Mouse (Mus musculus) midbrain, embryonic 14.5 days (tissue): Measurements from ENCODE around the gene Rrad. TPM values are rescaled to one million over a fixed set of nuclear protein-coding genes. Genes with fewer than 3 reads are reported as not detected.

Source experiments
- ATAC-seq: fragments of 200-750 bp; cut with Nextera tagmentation; 2 replicates; pipeline ENCODE4 v1.8.0; 2017; ENCODE audit warnings: moderate number of reproducible peaks, moderate library complexity; ENCODE audit not compliant: low FRiP score, low TSS enrichment
- DNase-seq: peaks from one replicate; pipeline ENCODE4 v3.0.0-alpha.2; 2015
- H3K27ac ChIP-seq: fragments of 300-500 bp; sonication (generic); replicated peaks from 2 replicates; pipeline ENCODE4 v1.5.1; 2014; ENCODE audit warnings: mild to moderate bottlenecking, low read depth, low read length, moderate library complexity
- H3K27me3 ChIP-seq: fragments of 300-500 bp; sonication (generic); 2 replicates; pipeline ENCODE4 v1.6.1; 2014; ENCODE audit warnings: low read length, control low read depth, mixed read lengths; ENCODE audit not compliant: control insufficient read depth, insufficient read depth
- H3K36me3 ChIP-seq: fragments of 300-500 bp; sonication (generic); 2 replicates; pipeline ENCODE4 v1.6.1; 2014; ENCODE audit warnings: low read length, control low read depth; ENCODE audit not compliant: control insufficient read depth, insufficient read depth
- H3K4me1 ChIP-seq: fragments of 300-500 bp; sonication (generic); 2 replicates; pipeline ENCODE4 v1.6.1; 2014; ENCODE audit warnings: mild to moderate bottlenecking, antibody characterized with exemption, low read length, control low read depth; ENCODE audit not compliant: control insufficient read depth, insufficient read depth
- H3K4me2 ChIP-seq: fragments of 300-500 bp; sonication (generic); 2 replicates; pipeline ENCODE4 v1.6.1; 2014; ENCODE audit warnings: mild to moderate bottlenecking, low read length, moderate library complexity
- H3K4me3 ChIP-seq: fragments of 300-500 bp; sonication (generic); replicated peaks from 2 replicates; pipeline ENCODE4 v1.5.1; 2014; ENCODE audit warnings: low read depth, low read length
- H3K9ac ChIP-seq: fragments of 300-500 bp; sonication (generic); replicated peaks from 2 replicates; pipeline ENCODE4 v1.6.1; 2014; ENCODE audit warnings: mild to moderate bottlenecking, low read length, moderate library complexity
- H3K9me3 ChIP-seq: fragments of 300-500 bp; sonication (generic); 2 replicates; pipeline ENCODE4 v1.6.1; 2016; ENCODE audit warnings: low read length, control low read depth, mixed read lengths; ENCODE audit not compliant: control insufficient read depth
- WGBS: fragments of 180-500 bp; shearing (Covaris S2); extraction: QIAGEN DNeasy Blood & Tissue Kit; methylation state at CpG from one replicate; pipeline ENCODE4 v1.1.7; 2014; 5-methylcytosine and 5-hydroxymethylcytosine counted together
- polyA plus RNA-seq: library from polyadenylated mRNA; unstranded; fragments of >200 nt; fragmentation: Nextera tagmentation; extraction: Ambion mirVana; gene quantifications from 2 replicates; pipeline ENCODE4 v1.2.1, GENCODE M21; 2014

The Rrad gene
- polyA plus RNA-seq, 1 experiment from 2014 or later, result 3.6 TPM

- DNase-seq (no peak), ATAC-seq (no peak)
- no peak overlapping the region for H3K27ac ChIP-seq
- H3K27me3 ChIP-seq, result no peaks in the 10 kb centered on the region
- no peaks in the 10 kb centered on the region for H3K9me3 ChIP-seq
- no peak overlapping the region for H3K9ac ChIP-seq
- H3K4me2 ChIP-seq, result no peak overlapping the region
- peaks cover 18% of the 10 kb centered on the region for H3K4me1 ChIP-seq
- H3K36me3 ChIP-seq, result peaks cover 26% of the 10 kb centered on the region
- 93% methylated on average over 6 of the region's 6 CpGs for WGBS
- H3K4me3 ChIP-seq, result no peak overlapping the region
These were observed 6.9 kb upstream of the Rrad start for GRCm38 (mm10) chr8:104638010-104638409.

- Histone ChIP-seq H3K4me2 (no peak overlapping the region), H3K9ac (no peak overlapping the region), H3K27me3 (peaks cover 9% of the 10 kb centered on the region), H3K9me3 (no peaks in the 10 kb centered on the region), H3K4me1 (peaks cover 12% of the 10 kb centered on the region), H3K4me3 (no peak overlapping the region), H3K27ac (no peak overlapping the region), H3K36me3 (peaks cover 26% of the 10 kb centered on the region)
- WGBS, result 94% methylated on average over 3 of the region's 3 CpGs
- ATAC-seq (no peak), DNase-seq (no peak)
These were observed 4.0 kb upstream of the Rrad start for GRCm38 (mm10) chr8:104635004-104635710.

DNA sequence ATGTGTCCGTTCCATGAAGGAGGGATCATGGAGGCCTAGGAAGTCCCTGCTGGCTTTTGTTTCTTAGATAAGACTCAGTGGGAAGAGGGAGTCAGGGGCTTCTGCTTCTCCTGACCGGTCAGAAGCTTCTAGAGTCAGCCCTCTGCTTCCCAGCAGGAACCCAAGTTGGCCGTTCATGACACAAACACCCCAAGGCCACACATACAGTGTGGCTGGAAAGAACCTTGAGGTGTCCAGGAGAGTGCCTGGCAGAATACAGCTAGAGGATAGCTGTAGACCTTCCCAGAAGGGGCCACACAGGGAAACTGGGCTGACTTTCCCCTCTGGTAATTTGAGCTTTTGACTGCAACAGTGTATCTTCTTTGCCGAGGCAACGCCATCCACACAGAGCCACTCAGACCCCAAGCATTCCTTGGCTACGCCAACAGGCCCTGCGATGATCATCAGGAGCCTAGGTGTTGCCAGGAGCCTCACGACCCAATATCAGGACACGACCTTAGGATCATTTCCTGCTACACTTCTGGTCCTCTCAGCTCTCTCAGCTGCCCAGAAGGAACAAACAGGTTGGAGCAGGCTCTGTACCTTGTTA lies 2.1 kb upstream of the Rrad start:
- DNase-seq (no peak), ATAC-seq (no peak)
- no peak overlapping the region for H3K9ac ChIP-seq
- no peak overlapping the region for H3K4me2 ChIP-seq
- no peak overlapping the region for H3K4me3 ChIP-seq
- no peaks in the 10 kb centered on the region for H3K9me3 ChIP-seq
- WGBS, result 69% methylated on average over 9 of the region's 9 CpGs
- peaks cover 13% of the 10 kb centered on the region for H3K27me3 ChIP-seq
- H3K4me1 ChIP-seq, result peaks cover 10% of the 10 kb centered on the region
- H3K27ac ChIP-seq, result no peak overlapping the region
- H3K36me3 ChIP-seq, result peaks cover 14% of the 10 kb centered on the region

- DNase-seq (peak; percentile 52), ATAC-seq (peak; percentile 43; the same call in 1 of the 2 replicates)
- peaks cover 11% of the 10 kb centered on the region for H3K36me3 ChIP-seq
- H3K4me2 ChIP-seq, result no peak overlapping the region
- peaks cover 13% of the 10 kb centered on the region for H3K27me3 ChIP-seq
- H3K4me3 ChIP-seq, result no peak overlapping the region
- 51% methylated on average over 6 of the region's 6 CpGs for WGBS
- H3K9ac ChIP-seq, result no peak overlapping the region
- H3K4me1 ChIP-seq, result peaks cover 10% of the 10 kb centered on the region
- H3K27ac ChIP-seq, result no peak overlapping the region
- no peaks in the 10 kb centered on the region for H3K9me3 ChIP-seq
These were observed 1.4 kb upstream of the Rrad start for GRCm38 (mm10) chr8:104632486-104632885.

GRCm38 (mm10) chr8:104631975-104632374 lies 848 bp upstream of the Rrad start:
- ATAC-seq, result no peak
- no peak for DNase-seq
- H3K9me3 ChIP-seq, result no peaks in the 10 kb centered on the region
- H3K36me3 ChIP-seq, result peaks cover 11% of the 10 kb centered on the region
- no peak overlapping the region for H3K27ac ChIP-seq
- peaks cover 10% of the 10 kb centered on the region for H3K4me1 ChIP-seq
- H3K4me3 ChIP-seq, result no peak overlapping the region
- 32% methylated on average over 5 of the region's 5 CpGs for WGBS
- H3K9ac ChIP-seq, result no peak overlapping the region
- no peak overlapping the region for H3K4me2 ChIP-seq
- peaks cover 13% of the 10 kb centered on the region for H3K27me3 ChIP-seq

GRCm38 (mm10) chr8:104630574-104630973 lies 553 bp downstream of the Rrad start:
- peak overlapping the region; percentile 34; the same call in 1 of the 2 replicates for H3K9ac ChIP-seq

GRCm38 (mm10) chr8:104630111-104630479 lies 1.0 kb downstream of the Rrad start:
- no peak overlapping the region; the same call in 1 of the 2 replicates for H3K9ac ChIP-seq
- peak overlapping the region; percentile 57 for H3K4me2 ChIP-seq
- H3K27me3 ChIP-seq, result peaks cover 13% of the 10 kb centered on the region
- H3K4me3 ChIP-seq, result no peak overlapping the region
- ATAC-seq, result no peak
- H3K36me3 ChIP-seq, result peaks cover 3% of the 10 kb centered on the region; the same call in 1 of the 2 replicates
- no peak overlapping the region for H3K27ac ChIP-seq
- peaks cover 10% of the 10 kb centered on the region for H3K4me1 ChIP-seq
- H3K9me3 ChIP-seq, result no peaks in the 10 kb centered on the region
- WGBS, result 37% methylated on average over 8 of the region's 8 CpGs
- no peak for DNase-seq

More at GRCm38 (mm10) chr8:104630574-104630973, 553 bp downstream of the Rrad start:
- WGBS, result under 1% methylated on average over 36 of the region's 36 CpGs
- peak overlapping the region; percentile 31 for H3K4me3 ChIP-seq
- H3K27ac ChIP-seq, result no peak overlapping the region
- peak; percentile 18; the same call in 1 of the 2 replicates for ATAC-seq
- H3K4me2 ChIP-seq, result peak overlapping the region; percentile 57
- peaks cover 10% of the 10 kb centered on the region for H3K4me1 ChIP-seq
- no peaks in the 10 kb centered on the region for H3K9me3 ChIP-seq
- peak; percentile 36 for DNase-seq
- H3K27me3 ChIP-seq, result peaks cover 13% of the 10 kb centered on the region
- peaks cover 8% of the 10 kb centered on the region for H3K36me3 ChIP-seq

- Histone ChIP-seq H3K9ac (no peak overlapping the region), H3K27me3 (peaks cover 13% of the 10 kb centered on the region), H3K4me3 (no peak overlapping the region), H3K27ac (no peak overlapping the region), H3K9me3 (no peaks in the 10 kb centered on the region), H3K4me2 (no peak overlapping the region), H3K4me1 (peaks cover 10% of the 10 kb centered on the region), H3K36me3 (no peaks in the 10 kb centered on the region)
- ATAC-seq (no peak), DNase-seq (no peak)
- 81% methylated on average over 22 of the region's 22 CpGs for WGBS
These were observed 1.6 kb downstream of the Rrad start for GRCm38 (mm10) chr8:104629306-104630110.
